Mouse (Mus musculus): ENCODE data around the gene Rps6ka4. TPM values are rescaled to one million over a fixed set of nuclear protein-coding genes. Genes with fewer than 3 reads are reported as not detected.

Gene Rps6ka4
- 36.4 TPM for polyA plus RNA-seq (2017; shearing (Covaris generic))

DNA sequence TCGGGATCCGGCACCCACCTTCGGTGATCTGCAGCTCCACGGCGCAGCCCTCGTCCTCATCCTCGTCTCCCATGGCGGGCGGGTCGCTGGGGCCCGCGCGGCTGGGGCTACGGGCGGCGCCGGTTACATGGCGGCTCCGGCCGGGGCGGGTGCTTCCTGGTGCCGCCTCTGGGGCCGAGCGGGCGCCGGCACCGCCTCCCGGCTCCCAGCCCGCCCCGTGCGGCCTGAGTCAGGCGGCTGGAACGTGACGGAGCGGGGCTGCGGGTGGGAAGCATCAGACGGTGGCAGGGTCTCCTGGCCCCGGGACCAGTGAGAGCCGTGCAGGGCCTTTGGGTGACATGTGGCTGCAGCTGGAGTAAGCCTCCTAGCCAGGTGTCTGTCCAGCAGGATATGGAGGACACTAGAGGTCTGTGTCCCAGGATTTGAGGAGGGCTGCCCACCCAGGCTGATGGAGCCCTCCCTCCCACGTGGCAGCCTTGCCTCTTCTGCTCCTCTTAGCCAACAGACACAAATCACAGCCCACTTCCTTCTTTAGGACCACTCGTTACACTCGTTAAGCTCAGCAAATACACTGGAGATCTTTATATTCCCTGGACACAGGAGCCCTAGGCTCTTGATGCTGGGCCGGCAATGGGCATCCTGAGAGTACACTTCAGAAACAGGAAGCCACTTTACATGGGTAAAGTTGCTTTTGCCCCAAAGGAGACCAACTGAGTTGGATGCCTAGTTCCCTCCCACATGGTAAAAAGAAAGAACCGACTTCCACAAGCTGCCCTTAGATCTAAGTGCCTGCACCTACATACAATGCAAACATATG, at the start of gene Rps6ka4:
TSS of gene Rps6ka4 (minus strand) at position 162 of the 817 bp plus-strand sequence.

DNA sequence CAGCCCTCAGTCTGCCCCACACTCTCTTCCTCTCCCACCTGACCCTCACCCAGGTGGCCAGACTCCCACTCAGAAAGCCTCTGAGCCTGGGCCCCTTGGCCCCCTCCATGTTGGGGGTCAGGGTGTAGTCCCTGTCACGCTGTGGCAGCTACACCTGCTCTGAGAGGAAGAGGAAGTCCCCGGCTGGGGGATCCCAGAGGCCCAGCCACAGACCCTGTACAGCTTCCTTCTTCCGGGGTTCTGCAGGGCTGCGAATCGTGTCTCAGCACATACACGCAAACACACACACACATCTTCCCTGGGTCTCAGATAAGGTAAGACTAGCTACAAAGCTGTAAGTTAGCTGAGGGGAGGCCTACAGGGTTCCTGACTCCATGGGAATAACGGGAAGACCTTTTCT, 17.6 kb upstream of the Rps6ka4 start, which contains the start of gene Ccdc88b:
TSS of gene Ccdc88b (minus strand) at position 181 of the 400 bp plus-strand sequence.

Other genes with a start within 250 kb of the Rps6ka4 start
- 43.5 TPM for gene Ccdc88b, start 17.6 kb upstream of the Rps6ka4 start, polyA plus RNA-seq (2017; shearing (Covaris generic))
- 142 TPM for gene Trmt112, start 69.1 kb upstream of the Rps6ka4 start, polyA plus RNA-seq (2017; shearing (Covaris generic))
- 133 TPM for gene Prdx5, start 69.5 kb upstream of the Rps6ka4 start, polyA plus RNA-seq (2017; shearing (Covaris generic))
- 18.2 TPM for gene Esrra, start 81.2 kb upstream of the Rps6ka4 start, polyA plus RNA-seq (2017; shearing (Covaris generic))
- not detected for gene Catsperz, start 84.7 kb upstream of the Rps6ka4 start, polyA plus RNA-seq (2017; shearing (Covaris generic))
- not detected for gene Kcnk4, start 93.9 kb upstream of the Rps6ka4 start, polyA plus RNA-seq (2017; shearing (Covaris generic))
- 13.8 TPM for gene Bad, start 101.2 kb upstream of the Rps6ka4 start, polyA plus RNA-seq (2017; shearing (Covaris generic))
- gene Gpr137, start 101.8 kb upstream of the Rps6ka4 start, polyA plus RNA-seq (2017; shearing (Covaris generic)): 7.7 TPM
- gene Ppp1r14b, start 134.3 kb upstream of the Rps6ka4 start, polyA plus RNA-seq (2017; shearing (Covaris generic)): 107 TPM
- 12.8 TPM for gene Plcb3, start 135.8 kb upstream of the Rps6ka4 start, polyA plus RNA-seq (2017; shearing (Covaris generic))
- 21.5 TPM for gene Fkbp2, start 139.9 kb upstream of the Rps6ka4 start, polyA plus RNA-seq (2017; shearing (Covaris generic))
- 8.6 TPM for gene Vegfb, start 147.0 kb upstream of the Rps6ka4 start, polyA plus RNA-seq (2017; shearing (Covaris generic))
- gene Dnajc4, start 151.9 kb upstream of the Rps6ka4 start, polyA plus RNA-seq (2017; shearing (Covaris generic)): 43.3 TPM
- gene Nudt22, start 155.5 kb upstream of the Rps6ka4 start, polyA plus RNA-seq (2017; shearing (Covaris generic)): 8.8 TPM
- gene Trpt1, start 155.5 kb upstream of the Rps6ka4 start, polyA plus RNA-seq (2017; shearing (Covaris generic)): 9.1 TPM
- gene Fermt3, start 178.8 kb upstream of the Rps6ka4 start, polyA plus RNA-seq (2017; shearing (Covaris generic)): 211 TPM
- gene Stip1, start 199.3 kb upstream of the Rps6ka4 start, polyA plus RNA-seq (2017; shearing (Covaris generic)): 197 TPM
- 20.5 TPM for gene Macrod1, start 216.2 kb upstream of the Rps6ka4 start, polyA plus RNA-seq (2017; shearing (Covaris generic))

Measured in effector memory CD4-positive, alpha-beta T cell, adult 5 months (primary cell).